Mouse (Mus musculus): ENCODE measurements at regions not wholly inside any gene's neighbourhood (a gene's known extent, or its start where the extent isn't known, plus 50 kb on each side); places are given as distances from the start of the nearest gene placed in this dataset.
A peak's percentile ranks its signal among the peaks of the same experiment; 100 is the strongest.

GRCm38 (mm10) chr17:83097998-83098397 lies 117.1 kb upstream of the Pkdcc start:
- DNase-seq = no peak

- no peak for DNase-seq
Observed at GRCm38 (mm10) chr17:83098679-83099413, 116.2 kb upstream of the Pkdcc start.

GRCm38 (mm10) chr17:83101035-83101434 lies 114.1 kb upstream of the Pkdcc start:
- no peak for DNase-seq

- no peak for DNase-seq
Observed at GRCm38 (mm10) chr17:83101756-83102155, 113.3 kb upstream of the Pkdcc start.

GRCm38 (mm10) chr17:83102675-83103412 lies 112.2 kb upstream of the Pkdcc start:
- DNase-seq = no peak

GRCm38 (mm10) chr17:83108151-83108550 lies 106.9 kb upstream of the Pkdcc start:
- no peak for DNase-seq

- DNase-seq = peak; percentile 57
Observed at GRCm38 (mm10) chr17:83109792-83110440, 105.2 kb upstream of the Pkdcc start.

GRCm38 (mm10) chr17:83110556-83110955 lies 104.5 kb upstream of the Pkdcc start:
- DNase-seq = no peak

GRCm38 (mm10) chr17:83115146-83115545 lies 99.9 kb upstream of the Pkdcc start:
- DNase-seq = no peak

GRCm38 (mm10) chr17:83115832-83116480 lies 99.1 kb upstream of the Pkdcc start:
- DNase-seq = no peak

- DNase-seq = no peak
Observed at GRCm38 (mm10) chr17:83120665-83121232, 94.3 kb upstream of the Pkdcc start.

GRCm38 (mm10) chr17:83122525-83123280 lies 92.4 kb upstream of the Pkdcc start:
- peak; percentile 42 for DNase-seq

- DNase-seq = no peak
Observed at GRCm38 (mm10) chr17:83125057-83125456, 90.0 kb upstream of the Pkdcc start.

GRCm38 (mm10) chr17:83127842-83128241 lies 87.2 kb upstream of the Pkdcc start:
- no peak for DNase-seq

- DNase-seq = no peak
Observed at GRCm38 (mm10) chr17:83128843-83129544, 86.1 kb upstream of the Pkdcc start.

- DNase-seq = no peak
Observed at GRCm38 (mm10) chr17:83129658-83130057, 85.4 kb upstream of the Pkdcc start.

GRCm38 (mm10) chr17:83133201-83133600 lies 81.9 kb upstream of the Pkdcc start:
- DNase-seq = no peak

- no peak for DNase-seq
Observed at GRCm38 (mm10) chr17:83135441-83136120, 79.5 kb upstream of the Pkdcc start.

GRCm38 (mm10) chr17:83136267-83136666 lies 78.8 kb upstream of the Pkdcc start:
- no peak for DNase-seq

- no peak for DNase-seq
Observed at GRCm38 (mm10) chr17:83137720-83138119, 77.4 kb upstream of the Pkdcc start.

Measured in lung, postnatal 36 days (tissue).